Mouse (Mus musculus) lung, embryonic 14.5 days (tissue): ENCODE results near the gene Itga2. TPM values are rescaled to one million over a fixed set of nuclear protein-coding genes. Genes with fewer than 3 reads are reported as not detected.

Experiments used
- ATAC-seq: fragments of 200-750 bp; cut with Nextera tagmentation; 2 replicates; pipeline ENCODE4 v1.8.0; 2017; ENCODE audit warnings: mild to moderate bottlenecking, moderate TSS enrichment, moderate library complexity; ENCODE audit not compliant: insufficient read depth
- DNase-seq: peaks from one replicate; pipeline ENCODE4 v3.0.0-alpha.2; 2015
- H3K27ac ChIP-seq: fragments of 300-500 bp; sonication (generic); 2 replicates; pipeline ENCODE4 v1.5.1; 2014; ENCODE audit warnings: low read depth, mild to moderate bottlenecking, moderate library complexity
- H3K27me3 ChIP-seq: fragments of 300-500 bp; sonication (generic); 2 replicates; pipeline ENCODE4 v1.6.1; 2014; ENCODE audit warnings: low read length, control low read depth; ENCODE audit not compliant: insufficient read depth
- H3K36me3 ChIP-seq: fragments of 300-500 bp; sonication (generic); 2 replicates; pipeline ENCODE4 v1.6.1; 2014; ENCODE audit warnings: control low read depth; ENCODE audit not compliant: insufficient read depth
- H3K4me1 ChIP-seq: fragments of 300-500 bp; sonication (generic); 2 replicates; pipeline ENCODE4 v1.6.1; 2014; ENCODE audit warnings: antibody characterized with exemption, control low read depth; ENCODE audit not compliant: insufficient read depth
- H3K4me2 ChIP-seq: fragments of 300-500 bp; sonication (generic); 2 replicates; pipeline ENCODE4 v1.6.1; 2014; ENCODE audit warnings: mild to moderate bottlenecking
- H3K4me3 ChIP-seq: fragments of 300-500 bp; sonication (generic); 2 replicates; pipeline ENCODE4 v1.5.1; 2014; ENCODE audit warnings: low read depth, low read length
- H3K9ac ChIP-seq: fragments of 300-500 bp; sonication (generic); 2 replicates; pipeline ENCODE4 v1.6.1; 2014
- H3K9me3 ChIP-seq: fragments of 300-500 bp; sonication (generic); 2 replicates; pipeline ENCODE4 v1.6.1; 2016; ENCODE audit warnings: low read depth, low read length, control low read depth
- CTCF ChIP-seq: IDR thresholded peaks from 2 replicates; pipeline ENCODE4 v1.5.1; 2016; ENCODE audit warnings: antibody characterized with exemption, low read depth
- WGBS: fragments of 180-500 bp; shearing (Covaris S2); extraction: QIAGEN DNeasy Blood & Tissue Kit; methylation state at CpG from one replicate; pipeline ENCODE4 v1.1.7; 2014; 5-methylcytosine and 5-hydroxymethylcytosine counted together
- polyA plus RNA-seq: library from polyadenylated mRNA; unstranded; fragments of >200 nt; fragmentation: Nextera tagmentation; extraction: Ambion mirVana; gene quantifications from 2 replicates; pipeline ENCODE4 v1.2.1, GENCODE M21; 2014

The Itga2 gene
- polyA plus RNA-seq, 1 experiment from 2014 or later = 10.1 TPM

- Histone ChIP-seq H3K27ac (no peak overlapping the region), H3K4me2 (no peak overlapping the region), H3K9me3 (no peaks in the 10 kb centered on the region), H3K9ac (no peak overlapping the region), H3K4me1 (peaks cover 11% of the 10 kb centered on the region), H3K4me3 (no peak overlapping the region), H3K36me3 (peaks cover 16% of the 10 kb centered on the region; the same call in 1 of the 2 replicates), H3K27me3 (no peaks in the 10 kb centered on the region)
- WGBS = 65% methylated on average over 4 of the region's 4 CpGs
- no peak for TF ChIP-seq CTCF
- ATAC-seq = no peak
- DNase-seq = no peak
These were observed 91.4 kb downstream of the Itga2 start for GRCm38 (mm10) chr13:114840545-114840944.

GRCm38 (mm10) chr13:114839098-114839497 lies 92.8 kb downstream of the Itga2 start:
- no peak overlapping the region for H3K4me3 ChIP-seq
- no peak overlapping the region for H3K9ac ChIP-seq
- no peak for TF ChIP-seq CTCF
- WGBS = 62% methylated on average over 9 of the region's 9 CpGs
- peak; percentile 43 for DNase-seq
- H3K27ac ChIP-seq = peak overlapping the region; percentile 75
- no peaks in the 10 kb centered on the region for H3K27me3 ChIP-seq
- peaks cover 16% of the 10 kb centered on the region; the same call in 1 of the 2 replicates for H3K36me3 ChIP-seq
- ATAC-seq = peak; percentile 48; the same call in 1 of the 2 replicates
- H3K9me3 ChIP-seq = no peaks in the 10 kb centered on the region
- H3K4me2 ChIP-seq = no peak overlapping the region
- peaks cover 14% of the 10 kb centered on the region for H3K4me1 ChIP-seq

- Histone ChIP-seq H3K36me3 (peaks cover 16% of the 10 kb centered on the region; the same call in 1 of the 2 replicates), H3K4me1 (peaks cover 14% of the 10 kb centered on the region), H3K27me3 (no peaks in the 10 kb centered on the region), H3K4me2 (no peak overlapping the region), H3K27ac (peak overlapping the region; percentile 75), H3K9ac (no peak overlapping the region), H3K9me3 (no peaks in the 10 kb centered on the region), H3K4me3 (no peak overlapping the region)
- ATAC-seq (peak; percentile 57), DNase-seq (peak; percentile 85)
- 37% methylated on average over 5 of the region's 5 CpGs for WGBS
- TF ChIP-seq CTCF = no peak
These were observed 93.3 kb downstream of the Itga2 start for GRCm38 (mm10) chr13:114838535-114838990.

- TF ChIP-seq CTCF = no peak
- no peak overlapping the region for H3K4me3 ChIP-seq
- WGBS = 77% methylated on average over 7 of the region's 7 CpGs
- H3K4me2 ChIP-seq = no peak overlapping the region
- H3K27me3 ChIP-seq = no peaks in the 10 kb centered on the region
- DNase-seq = no peak
- peaks cover 14% of the 10 kb centered on the region for H3K4me1 ChIP-seq
- no peak overlapping the region for H3K9ac ChIP-seq
- H3K9me3 ChIP-seq = no peaks in the 10 kb centered on the region
- H3K36me3 ChIP-seq = peaks cover 16% of the 10 kb centered on the region; the same call in 1 of the 2 replicates
- no peak for ATAC-seq
- no peak overlapping the region for H3K27ac ChIP-seq
These were observed 94.8 kb downstream of the Itga2 start for GRCm38 (mm10) chr13:114837061-114837460.

GRCm38 (mm10) chr13:114834580-114834979 lies 97.3 kb downstream of the Itga2 start:
- 27% methylated on average over 2 of the region's 2 CpGs for WGBS
- peaks cover 33% of the 10 kb centered on the region; the same call in 1 of the 2 replicates for H3K36me3 ChIP-seq
- H3K27me3 ChIP-seq = no peaks in the 10 kb centered on the region
- no peaks in the 10 kb centered on the region for H3K9me3 ChIP-seq
- H3K27ac ChIP-seq = no peak overlapping the region; the same call in 1 of the 2 replicates
- H3K4me1 ChIP-seq = peaks cover 14% of the 10 kb centered on the region
- no peak overlapping the region for H3K4me2 ChIP-seq
- DNase-seq = peak; percentile 29
- ATAC-seq = no peak
- TF ChIP-seq CTCF = 0 out of 2 replicates have a peak, but pooled peaks have one; percentile 8
- H3K4me3 ChIP-seq = no peak overlapping the region
- no peak overlapping the region for H3K9ac ChIP-seq

- H3K9me3 ChIP-seq = no peaks in the 10 kb centered on the region
- no peak for TF ChIP-seq CTCF
- H3K36me3 ChIP-seq = peaks cover 40% of the 10 kb centered on the region; the same call in 1 of the 2 replicates
- no peak overlapping the region for H3K9ac ChIP-seq
- H3K27me3 ChIP-seq = no peaks in the 10 kb centered on the region
- ATAC-seq (peak; percentile 29; the same call in 1 of the 2 replicates), DNase-seq (peak; percentile 65)
- peaks cover 9% of the 10 kb centered on the region for H3K4me1 ChIP-seq
- no peak overlapping the region for H3K4me2 ChIP-seq
- 49% methylated on average over 4 of the region's 4 CpGs for WGBS
- no peak overlapping the region for H3K4me3 ChIP-seq
- H3K27ac ChIP-seq = 0 out of 2 replicates have a peak overlapping the region, but pooled peaks have one; percentile 22
These were observed 98.5 kb downstream of the Itga2 start for GRCm38 (mm10) chr13:114833351-114833750.

GRCm38 (mm10) chr13:114832761-114833160 lies 99.1 kb downstream of the Itga2 start:
- ATAC-seq (no peak), DNase-seq (peak; percentile 17)
- Histone ChIP-seq H3K36me3 (peaks cover 42% of the 10 kb centered on the region; the same call in 1 of the 2 replicates), H3K4me3 (no peak overlapping the region), H3K9ac (no peak overlapping the region), H3K9me3 (no peaks in the 10 kb centered on the region), H3K27ac (no peak overlapping the region), H3K27me3 (no peaks in the 10 kb centered on the region), H3K4me1 (0 out of 2 replicates have a peak, but pooled peaks cover 3% of the 10 kb centered on the region), H3K4me2 (no peak overlapping the region)
- 53% methylated on average over 5 of the region's 5 CpGs for WGBS
- TF ChIP-seq CTCF = no peak
